Mouse (Mus musculus): ENCODE measurements at regions not wholly inside any gene's neighbourhood (a gene's known extent, or its start where the extent isn't known, plus 50 kb on each side); places are given as distances from the start of the nearest gene placed in this dataset.

DNA sequence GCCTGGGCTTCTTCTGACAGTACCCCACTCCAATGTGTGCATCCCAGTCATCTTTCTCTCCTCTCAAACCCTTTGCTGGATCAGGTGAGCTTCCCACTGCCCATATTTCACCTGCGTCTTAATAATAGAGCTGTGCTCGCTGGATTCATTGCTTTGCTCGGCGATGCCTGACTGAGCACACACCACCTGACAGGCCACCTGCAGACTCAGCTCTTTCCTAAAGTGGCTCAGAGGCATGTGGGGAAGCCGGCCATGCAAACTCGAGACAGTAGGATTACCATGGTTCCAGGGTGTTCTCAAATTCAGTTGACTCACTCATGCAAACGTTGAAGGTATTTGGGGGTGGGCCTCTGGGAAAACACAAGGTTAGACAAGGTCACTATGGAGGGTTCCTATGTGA lies 131.8 kb upstream of the Sh3bp4 start:
- WGBS, result 53% methylated on average over 7 of the region's 7 CpGs
- no peaks in the 10 kb centered on the region for H3K27me3 ChIP-seq

DNA sequence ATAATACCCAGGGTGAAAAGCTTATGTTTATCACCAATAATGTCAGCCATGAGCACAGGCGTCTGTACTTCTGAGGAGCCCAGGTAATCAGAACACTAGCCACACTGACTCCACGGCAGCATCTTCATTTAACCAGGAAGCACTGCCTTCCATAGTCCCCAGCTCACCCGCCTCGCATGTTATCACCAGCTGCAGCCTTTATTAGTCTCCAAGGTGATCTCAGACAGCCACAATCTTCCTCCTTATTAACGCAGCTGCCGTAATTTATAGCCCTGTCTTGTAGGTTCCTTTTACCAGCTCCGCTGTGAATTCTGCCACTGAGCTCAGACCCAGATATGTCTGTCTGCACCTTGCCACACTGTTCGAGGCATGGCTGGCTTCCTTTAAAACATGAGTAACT lies 127.2 kb upstream of the Sh3bp4 start:
- WGBS, result 82% methylated on average over 8 of the region's 8 CpGs
- H3K4me3 ChIP-seq, result no peak overlapping the region
- H3K4me1 ChIP-seq, result 0 out of 2 replicates have a peak, but pooled peaks cover 5% of the 10 kb centered on the region
- H3K36me3 ChIP-seq, result no peaks in the 10 kb centered on the region
- no peaks in the 10 kb centered on the region for H3K9me3 ChIP-seq
- H3K9ac ChIP-seq, result no peak overlapping the region
- H3K27ac ChIP-seq, result no peak overlapping the region
- no peaks in the 10 kb centered on the region for H3K27me3 ChIP-seq
- H3K4me2 ChIP-seq (replicated peaks), result no peak overlapping the region
- no peak for ATAC-seq (ENCODE audit: insufficient number of reproducible peaks, insufficient read depth, low FRiP score, low TSS enrichment)

More for the DNA sequence above, 131.8 kb upstream of the Sh3bp4 start:
- H3K9me3 ChIP-seq, result no peaks in the 10 kb centered on the region; the same call in 1 of the 2 replicates
- 0 out of 2 replicates have a peak, but pooled peaks cover 6% of the 10 kb centered on the region for H3K4me1 ChIP-seq
- no peak overlapping the region for H3K9ac ChIP-seq
- H3K4me2 ChIP-seq (replicated peaks), result no peak overlapping the region
- no peaks in the 10 kb centered on the region for H3K36me3 ChIP-seq
- H3K4me3 ChIP-seq, result no peak overlapping the region
- ATAC-seq (ENCODE audit: insufficient number of reproducible peaks, insufficient read depth, low FRiP score, low TSS enrichment), result no peak
- no peak overlapping the region for H3K27ac ChIP-seq

DNA sequence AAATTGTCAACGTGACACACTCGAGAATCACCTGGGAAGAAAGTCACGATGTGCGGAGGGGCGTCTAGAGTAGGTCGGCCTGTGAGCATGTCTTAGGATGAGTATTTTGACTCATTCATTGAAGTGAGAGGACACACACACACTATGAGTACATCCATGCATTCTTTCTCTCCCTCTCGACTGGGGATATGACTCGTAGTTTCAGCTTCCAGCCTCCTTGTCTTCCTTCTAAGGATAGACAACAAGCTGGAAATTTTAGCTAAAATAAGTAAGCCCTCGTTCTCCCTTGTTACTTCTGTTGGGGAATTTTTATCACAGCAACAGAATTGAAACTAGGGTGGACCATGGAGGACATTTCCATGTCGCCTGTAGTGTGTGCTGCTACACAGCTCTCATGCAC lies 124.3 kb upstream of the Sh3bp4 start:
- 88% methylated on average over 10 of the region's 10 CpGs for WGBS
- no peak for ATAC-seq (ENCODE audit: insufficient number of reproducible peaks, insufficient read depth, low FRiP score, low TSS enrichment)
- no peaks in the 10 kb centered on the region for H3K36me3 ChIP-seq
- no peaks in the 10 kb centered on the region for H3K9me3 ChIP-seq
- H3K4me3 ChIP-seq, result no peak overlapping the region
- H3K9ac ChIP-seq, result no peak overlapping the region
- no peak overlapping the region for H3K4me2 ChIP-seq (replicated peaks)
- H3K27ac ChIP-seq, result no peak overlapping the region
- no peaks in the 10 kb centered on the region for H3K4me1 ChIP-seq
- no peaks in the 10 kb centered on the region for H3K27me3 ChIP-seq

DNA sequence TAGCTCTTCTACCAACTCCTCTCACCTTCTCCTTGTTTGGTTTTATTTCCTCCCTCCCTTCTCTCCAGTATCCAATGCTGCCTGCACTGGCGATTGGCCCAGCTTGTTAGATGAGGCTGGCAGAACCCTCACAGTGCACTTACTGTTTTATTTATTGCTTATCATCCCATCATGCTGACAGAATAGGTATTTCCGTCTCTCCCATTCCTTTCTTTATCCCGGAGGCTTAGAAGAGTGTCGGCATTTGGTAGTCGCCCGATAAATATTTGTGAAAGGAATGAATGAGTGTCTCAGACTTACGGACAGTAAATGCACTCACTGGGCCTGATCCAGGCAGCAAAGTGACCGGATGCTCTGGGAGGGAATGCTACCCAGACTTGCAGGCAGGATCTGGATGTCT lies 123.8 kb upstream of the Sh3bp4 start:
- no peaks in the 10 kb centered on the region for H3K27me3 ChIP-seq
- no peaks in the 10 kb centered on the region for H3K36me3 ChIP-seq
- no peaks in the 10 kb centered on the region for H3K9me3 ChIP-seq
- WGBS, result 90% methylated on average over 8 of the region's 8 CpGs
- ATAC-seq (ENCODE audit: insufficient number of reproducible peaks, insufficient read depth, low FRiP score, low TSS enrichment), result no peak
- no peak overlapping the region for H3K4me3 ChIP-seq
- H3K4me2 ChIP-seq (replicated peaks), result no peak overlapping the region
- no peak overlapping the region for H3K9ac ChIP-seq
- no peaks in the 10 kb centered on the region for H3K4me1 ChIP-seq
- H3K27ac ChIP-seq, result no peak overlapping the region

DNA sequence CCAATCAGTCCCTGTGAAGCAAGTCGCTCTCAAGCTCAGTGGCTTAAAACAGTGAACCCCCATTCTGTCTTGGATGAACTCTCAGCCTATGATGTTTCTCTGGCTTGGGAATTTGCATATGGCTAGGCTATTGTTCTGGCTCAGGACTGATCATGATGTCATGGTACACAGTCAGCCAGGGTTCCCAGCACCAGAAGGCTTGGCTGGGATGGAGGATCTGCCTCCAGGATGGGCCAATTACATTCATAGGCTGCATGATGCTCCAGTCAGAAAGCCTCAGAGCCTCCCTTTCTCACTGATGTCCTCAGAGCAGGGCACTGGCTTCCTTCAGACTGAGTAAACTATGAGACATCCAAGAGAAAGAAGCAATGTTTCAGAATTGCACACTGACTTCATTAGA lies 120.3 kb upstream of the Sh3bp4 start:
- no peak overlapping the region for H3K9ac ChIP-seq
- no peak for ATAC-seq (ENCODE audit: insufficient number of reproducible peaks, insufficient read depth, low FRiP score, low TSS enrichment)
- no peak overlapping the region for H3K4me3 ChIP-seq
- no peaks in the 10 kb centered on the region for H3K4me1 ChIP-seq
- H3K9me3 ChIP-seq, result no peaks in the 10 kb centered on the region
- WGBS, result 83% methylated on average over 1 of the region's 1 CpGs
- H3K4me2 ChIP-seq (replicated peaks), result no peak overlapping the region
- H3K27ac ChIP-seq, result no peak overlapping the region
- H3K27me3 ChIP-seq, result no peaks in the 10 kb centered on the region
- H3K36me3 ChIP-seq, result no peaks in the 10 kb centered on the region

DNA sequence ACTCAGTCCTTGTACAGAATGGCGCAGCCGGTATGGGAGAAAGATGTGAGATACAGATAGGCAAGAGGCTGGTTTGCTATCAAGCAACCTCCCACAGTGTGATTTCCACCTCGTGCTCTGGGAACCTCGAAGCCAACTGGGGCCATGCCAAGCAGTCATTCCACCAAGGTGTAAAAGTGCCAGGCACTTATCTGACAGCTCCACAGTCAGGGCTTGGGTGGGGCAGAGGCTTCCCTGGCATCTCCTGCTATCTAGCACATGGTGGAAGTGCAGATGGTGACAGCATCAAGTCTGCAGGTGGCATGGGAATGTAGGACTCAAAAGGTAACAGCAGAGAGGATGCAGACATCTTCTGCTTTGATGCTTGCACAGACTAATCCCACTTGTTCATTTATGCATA lies 116.7 kb upstream of the Sh3bp4 start:
- WGBS, result 97% methylated on average over 4 of the region's 4 CpGs
- no peaks in the 10 kb centered on the region for H3K27me3 ChIP-seq
- no peaks in the 10 kb centered on the region for H3K4me1 ChIP-seq
- H3K27ac ChIP-seq, result no peak overlapping the region
- no peaks in the 10 kb centered on the region for H3K36me3 ChIP-seq
- H3K9ac ChIP-seq, result no peak overlapping the region
- no peak for ATAC-seq (ENCODE audit: insufficient number of reproducible peaks, insufficient read depth, low FRiP score, low TSS enrichment)
- no peak overlapping the region for H3K4me3 ChIP-seq
- no peaks in the 10 kb centered on the region for H3K9me3 ChIP-seq
- H3K4me2 ChIP-seq (replicated peaks), result no peak overlapping the region

DNA sequence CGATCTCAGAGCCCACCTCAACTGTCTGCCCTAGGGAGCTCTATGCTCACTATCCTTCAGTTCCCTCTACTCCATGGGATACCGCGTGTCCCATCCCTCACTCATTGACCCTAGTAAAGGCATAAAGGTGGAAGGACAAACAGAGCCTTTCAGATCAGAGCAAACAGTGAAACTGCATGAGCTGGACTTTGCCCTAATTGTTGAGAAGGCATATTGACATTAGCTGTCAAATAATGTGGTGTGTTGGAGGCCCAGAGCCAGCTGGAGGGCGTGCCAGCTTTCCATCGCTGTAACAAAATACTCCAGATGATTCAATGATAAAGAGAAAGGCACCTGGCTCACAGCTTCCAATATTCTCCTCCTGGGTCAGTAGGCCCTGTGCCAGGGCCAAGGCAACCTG lies 115.4 kb upstream of the Sh3bp4 start:
- Histone ChIP-seq H3K36me3 (no peaks in the 10 kb centered on the region), H3K4me1 (no peaks in the 10 kb centered on the region), H3K9me3 (no peaks in the 10 kb centered on the region), H3K4me3 (no peak overlapping the region), H3K27ac (no peak overlapping the region), H3K9ac (no peak overlapping the region), H3K4me2 (replicated peaks) (no peak overlapping the region), H3K27me3 (no peaks in the 10 kb centered on the region)
- no peak for ATAC-seq (ENCODE audit: insufficient number of reproducible peaks, insufficient read depth, low FRiP score, low TSS enrichment)
- 82% methylated on average over 5 of the region's 5 CpGs for WGBS

DNA sequence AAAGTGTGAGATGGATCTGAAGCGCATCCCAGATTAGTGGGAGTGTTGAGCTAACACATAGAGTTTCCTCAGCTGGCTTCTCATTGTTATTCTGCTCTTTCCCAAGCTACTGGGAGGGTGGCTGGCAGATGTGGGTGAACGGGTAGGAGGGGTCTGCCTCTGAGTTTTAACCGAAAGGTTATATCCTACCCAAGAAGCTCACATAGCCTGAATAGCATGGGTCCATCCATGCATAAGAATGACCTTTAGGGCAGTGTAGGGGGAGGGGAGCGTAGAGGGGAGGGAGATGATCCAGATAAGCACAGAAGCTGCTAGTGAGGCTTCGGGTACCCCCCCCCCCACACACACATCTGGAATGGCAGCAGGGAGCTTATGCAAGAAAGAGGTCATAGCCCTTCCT lies 113.2 kb upstream of the Sh3bp4 start:
- WGBS, result 68% methylated on average over 5 of the region's 5 CpGs
- no peak overlapping the region for H3K9ac ChIP-seq
- H3K9me3 ChIP-seq, result no peaks in the 10 kb centered on the region
- H3K4me1 ChIP-seq, result no peaks in the 10 kb centered on the region
- no peak overlapping the region for H3K4me3 ChIP-seq
- H3K27me3 ChIP-seq, result no peaks in the 10 kb centered on the region
- H3K4me2 ChIP-seq (replicated peaks), result no peak overlapping the region
- H3K36me3 ChIP-seq, result no peaks in the 10 kb centered on the region
- ATAC-seq (ENCODE audit: insufficient number of reproducible peaks, insufficient read depth, low FRiP score, low TSS enrichment), result no peak
- no peak overlapping the region for H3K27ac ChIP-seq

DNA sequence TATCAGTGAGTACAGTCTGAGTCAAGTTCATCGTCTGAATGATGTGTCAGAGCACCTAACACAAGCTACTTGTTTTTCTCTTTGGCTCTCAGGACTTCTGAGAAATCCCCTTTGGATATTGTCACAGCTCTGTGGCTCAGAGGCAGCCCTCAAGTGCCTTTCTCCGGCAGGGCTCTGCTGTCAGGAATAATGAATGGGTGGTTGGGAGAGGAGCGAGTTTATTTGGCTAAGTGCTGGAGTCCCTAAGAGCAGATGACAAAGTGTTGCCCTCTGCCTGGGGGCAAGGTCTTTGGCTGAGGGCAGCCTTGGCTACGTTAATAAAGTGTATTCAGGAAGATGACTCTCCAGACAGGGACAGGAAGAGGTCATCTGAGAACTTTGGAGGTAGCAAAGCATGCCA lies 110.5 kb upstream of the Sh3bp4 start:
- no peaks in the 10 kb centered on the region for H3K36me3 ChIP-seq
- 46% methylated on average over 4 of the region's 4 CpGs for WGBS
- no peak overlapping the region for H3K9ac ChIP-seq
- H3K4me2 ChIP-seq (replicated peaks), result no peak overlapping the region
- H3K4me1 ChIP-seq, result no peaks in the 10 kb centered on the region
- H3K27ac ChIP-seq, result no peak overlapping the region
- H3K27me3 ChIP-seq, result no peaks in the 10 kb centered on the region
- no peak for ATAC-seq (ENCODE audit: insufficient number of reproducible peaks, insufficient read depth, low FRiP score, low TSS enrichment)
- no peak overlapping the region for H3K4me3 ChIP-seq
- H3K9me3 ChIP-seq, result no peaks in the 10 kb centered on the region

DNA sequence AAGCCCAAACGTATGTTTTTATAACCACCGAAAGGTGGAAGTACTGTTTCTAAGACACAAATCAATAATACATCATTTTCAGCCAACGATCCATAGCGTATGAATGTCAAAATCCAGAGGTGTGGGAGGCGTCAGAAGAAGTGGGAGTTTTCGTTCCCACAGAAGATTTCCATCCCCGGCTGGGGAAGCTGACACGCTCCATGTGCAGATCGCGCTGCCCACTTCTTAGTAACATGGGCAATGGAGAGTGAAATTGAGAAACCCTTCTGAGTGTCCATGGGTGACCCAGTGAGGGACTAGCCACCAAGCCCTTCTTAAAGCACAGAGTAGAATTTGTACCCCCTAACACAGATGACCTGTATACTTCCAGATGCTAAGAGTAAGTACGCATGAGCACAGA lies 110.1 kb upstream of the Sh3bp4 start:
- H3K4me2 ChIP-seq (replicated peaks), result no peak overlapping the region
- no peaks in the 10 kb centered on the region for H3K9me3 ChIP-seq
- H3K27ac ChIP-seq, result no peak overlapping the region
- no peaks in the 10 kb centered on the region for H3K4me1 ChIP-seq
- H3K4me3 ChIP-seq, result no peak overlapping the region
- no peaks in the 10 kb centered on the region for H3K36me3 ChIP-seq
- no peaks in the 10 kb centered on the region for H3K27me3 ChIP-seq
- no peak overlapping the region for H3K9ac ChIP-seq
- no peak for ATAC-seq (ENCODE audit: insufficient number of reproducible peaks, insufficient read depth, low FRiP score, low TSS enrichment)
- WGBS, result 87% methylated on average over 11 of the region's 11 CpGs

DNA sequence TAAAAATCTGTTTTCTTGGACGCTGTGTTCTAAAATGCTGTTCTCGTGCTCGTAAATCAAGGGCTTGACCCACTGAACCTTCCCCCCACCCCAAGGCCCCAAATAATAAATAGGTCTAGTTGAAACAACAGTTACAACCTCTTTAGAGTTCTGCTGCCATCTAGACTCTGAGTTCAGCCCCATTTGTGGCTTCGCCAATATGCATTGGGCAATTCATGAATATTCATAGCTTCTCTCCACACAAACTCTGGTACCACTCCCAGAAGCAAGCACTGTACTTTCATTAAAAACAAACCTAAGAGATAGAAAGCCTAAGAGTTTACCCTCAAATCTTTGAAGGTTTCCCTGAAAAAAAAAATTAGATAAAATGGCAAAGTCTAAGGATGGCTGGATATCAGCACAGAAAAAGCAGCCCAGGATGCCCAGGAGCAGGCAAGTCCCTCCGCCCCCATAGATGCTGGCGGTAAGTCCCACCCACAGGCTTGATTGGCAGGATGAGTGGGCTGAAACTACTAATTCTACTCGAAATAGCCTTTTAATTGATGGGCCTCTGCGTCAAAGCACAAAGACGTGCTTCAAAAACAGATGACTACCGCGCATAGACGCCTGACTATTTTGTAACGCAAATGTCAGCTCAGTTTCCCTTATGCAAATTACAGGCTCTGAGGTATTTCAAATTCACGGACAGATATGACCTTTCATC lies 106.0 kb upstream of the Sh3bp4 start:
- Histone ChIP-seq H3K9ac (no peak overlapping the region), H3K36me3 (no peaks in the 10 kb centered on the region), H3K9me3 (0 out of 2 replicates have a peak, but pooled peaks cover 4% of the 10 kb centered on the region), H3K27ac (no peak overlapping the region), H3K4me2 (replicated peaks) (no peak overlapping the region), H3K4me3 (no peak overlapping the region), H3K27me3 (no peaks in the 10 kb centered on the region), H3K4me1 (no peaks in the 10 kb centered on the region)
- 82% methylated on average over 14 of the region's 14 CpGs for whole genome bisulfite sequencing
- ATAC-seq (ENCODE audit: insufficient number of reproducible peaks, insufficient read depth, low FRiP score, low TSS enrichment), result no peak

DNA sequence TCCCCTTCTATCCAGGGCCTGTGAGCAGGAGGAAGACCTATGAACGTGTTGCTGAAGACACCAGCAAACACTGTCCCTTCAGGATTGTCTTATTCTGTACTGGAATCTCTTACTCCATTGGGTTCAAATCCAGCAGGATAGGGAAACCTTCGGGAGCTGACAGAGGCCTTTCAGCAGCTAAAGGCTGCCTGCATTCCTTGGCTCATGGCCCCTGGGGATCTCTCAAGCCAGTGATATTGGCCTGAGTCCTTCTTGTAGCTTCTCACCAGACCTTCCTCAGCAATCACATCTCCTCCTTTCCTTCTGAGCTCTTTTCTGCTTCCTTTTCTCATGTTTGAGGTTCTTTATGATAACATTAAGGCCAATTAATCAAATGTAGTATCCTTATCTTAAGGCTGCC lies 103.8 kb upstream of the Sh3bp4 start:
- Histone ChIP-seq H3K4me2 (replicated peaks) (no peak overlapping the region), H3K4me1 (no peaks in the 10 kb centered on the region), H3K9ac (no peak overlapping the region), H3K27me3 (no peaks in the 10 kb centered on the region), H3K4me3 (no peak overlapping the region), H3K9me3 (0 out of 2 replicates have a peak, but pooled peaks cover 4% of the 10 kb centered on the region), H3K27ac (no peak overlapping the region), H3K36me3 (no peaks in the 10 kb centered on the region)
- no peak for ATAC-seq (ENCODE audit: insufficient number of reproducible peaks, insufficient read depth, low FRiP score, low TSS enrichment)
- WGBS, result 58% methylated on average over 2 of the region's 2 CpGs

Measured in embryonic facial prominence, embryonic 12.5 days (tissue).